ENCODE assay signal across 8 mouse cellular contexts in genomic region chr6:125573189-125573928, GRCm38 (mm10). TPM values are rescaled to one million over a fixed set of nuclear protein-coding genes. Genes with fewer than 3 reads are reported as not detected.
DNase-seq lines count a peak whose midpoint lies in the region; ATAC-seq and TF ChIP-seq lines count a peak whose summit lies in the region.

No protein-coding gene starts in this region.

- no peaks in the 10 kb centered on the region for H3K27me3 ChIP-seq in kidney, adult 2 months (replicated peaks; ENCODE audit: control insufficient read depth, insufficient read depth, low read length)
- no peaks in the 10 kb centered on the region for H3K27me3 ChIP-seq in limb, embryonic 15.5 days
- H3K27me3 ChIP-seq in midbrain, embryonic 16.5 days (ENCODE audit: control insufficient read depth, insufficient read depth, low read depth, low read length), result no peaks in the 10 kb centered on the region

- H3K9me3 ChIP-seq in limb, embryonic 15.5 days, result no peaks in the 10 kb centered on the region
- H3K9me3 ChIP-seq in midbrain, embryonic 16.5 days (replicated peaks; ENCODE audit: control insufficient read depth, low read length, poor library complexity, severe bottlenecking), result no peaks in the 10 kb centered on the region

- peak; percentile 20 to 28 for DNase-seq in cerebellum, postnatal 36 days
- DNase-seq in cerebellum, adult 11 months, result no peak
- DNase-seq in heart, adult 8-10 months (ENCODE audit: low spot score), result peak; percentile 91
- DNase-seq in kidney, adult 2 months, result peak; percentile 89
- DNase-seq in spleen, postnatal 14 days (ENCODE audit: low spot score in 2 of 2), result peak; percentile 72 to 77

- no peaks in the 10 kb centered on the region; the same call in 1 of the 2 replicates for H3K4me1 ChIP-seq in kidney, adult 2 months (ENCODE audit: control insufficient read depth, insufficient read depth, low read length)
- H3K4me1 ChIP-seq in limb, embryonic 15.5 days, result peaks cover 30% of the 10 kb centered on the region
- H3K4me1 ChIP-seq in midbrain, embryonic 16.5 days (ENCODE audit: control insufficient read depth, insufficient read depth, low read length), result peaks cover 11% of the 10 kb centered on the region

- peak overlapping the region; percentile 49 for H3K4me2 ChIP-seq in limb, embryonic 15.5 days
- peak overlapping the region; percentile 42 for H3K4me2 ChIP-seq in midbrain, embryonic 16.5 days (ENCODE audit: low read length)

- peak; percentile 93 for ATAC-seq in erythroblast, adult 5-6 weeks (replicated peaks; ENCODE audit: low FRiP score, poor library complexity, severe bottlenecking)
- peak; percentile 87 for ATAC-seq in limb, embryonic 15.5 days (ENCODE audit: insufficient number of reproducible peaks, low FRiP score, low TSS enrichment, low read depth)
- ATAC-seq in midbrain, embryonic 16.5 days, result peak; percentile 83

- 9% methylated on average over 14 of the region's 14 CpGs for WGBS in kidney, adult 2 months
- WGBS in limb, embryonic 15.5 days, result 3% methylated on average over 14 of the region's 14 CpGs
- 4% methylated on average over 14 of the region's 14 CpGs for WGBS in midbrain, embryonic 16.5 days

- H3K9ac ChIP-seq in limb, embryonic 15.5 days, result peak overlapping the region; percentile 28; the same call in 1 of the 2 replicates
- no peak overlapping the region for H3K9ac ChIP-seq in midbrain, embryonic 16.5 days (ENCODE audit: low read depth, low read length)

- no peak for TF ChIP-seq POLR2A in kidney, adult 2 months (IDR thresholded peaks at IDR 0.05; ENCODE audit: low read depth, low read length)

- peak overlapping the region; percentile 29 for H3K4me3 ChIP-seq in kidney, adult 2 months (ENCODE audit: insufficient read depth, low read depth, low read length)
- peak overlapping the region; percentile 30 for H3K4me3 ChIP-seq in limb, embryonic 15.5 days
- H3K4me3 ChIP-seq in midbrain, embryonic 16.5 days (ENCODE audit: low read depth, low read length), result peak overlapping the region; percentile 3; the same call in 1 of the 2 replicates

- H3K27ac ChIP-seq in kidney, adult 2 months (ENCODE audit: insufficient read depth, low read depth, low read length), result peak overlapping the region; percentile 4; the same call in 1 of the 2 replicates
- H3K27ac ChIP-seq in limb, embryonic 15.5 days, result peak overlapping the region; percentile 80
- H3K27ac ChIP-seq in midbrain, embryonic 16.5 days (ENCODE audit: low read length), result peak overlapping the region; percentile 56

- no peaks in the 10 kb centered on the region for H3K36me3 ChIP-seq in kidney, adult 2 months (ENCODE audit: control insufficient read depth, insufficient read depth, low read length)
- H3K36me3 ChIP-seq in limb, embryonic 15.5 days, result no peaks in the 10 kb centered on the region
- H3K36me3 ChIP-seq in midbrain, embryonic 16.5 days (ENCODE audit: control insufficient read depth, insufficient read depth, low read length), result no peaks in the 10 kb centered on the region

- no peak for TF ChIP-seq CTCF in kidney, adult 2 months (conservative IDR thresholded peaks at IDR 0.05; ENCODE audit: insufficient read depth, insufficient read length, low read depth, low read length)

RNA-seq across cellular contexts. Expression of gene Vwf, which starts 26.8 kb away (rescaled TPM):
- total RNA-seq in erythroblast, adult 5-6 weeks (2015; ENCODE audit: low replicate concordance), result 16.1 and 16.7 TPM in 2 replicates
- total RNA-seq in erythroblast, adult 5-6 weeks (2017; ENCODE audit: low replicate concordance), result 20.7 and 26.9 TPM in 2 replicates
- total RNA-seq in heart, adult 8-10 months (2022), result 100 to 1,000 TPM in 2 of 4 experiments, 10 to 100 TPM in 2; 82.6 to 137 (median 104) TPM
- 14.6 and 16.8 TPM in 2 replicates for polyA plus RNA-seq in kidney, adult 2 months (2012; rRNA removed)
- 7.9 and 11.3 TPM in 2 replicates for polyA plus RNA-seq in limb, embryonic 15.5 days (2015; fragmentation: Nextera tagmentation; extraction: Ambion mirVana)
- 8.4 and 9.8 TPM in 2 replicates for polyA plus RNA-seq in midbrain, embryonic 16.5 days (2015; fragmentation: Nextera tagmentation; extraction: Ambion mirVana)

Comparison
In these comparisons a context has a peak if more than half of its experiments do, and no peak if none do; other contexts are left out.
1. H3K27ac ChIP-seq: peak in every context shown above with its lines; median percentile 80 in limb, embryonic 15.5 days; 56 in midbrain, embryonic 16.5 days; 4 in kidney, adult 2 months.